Mouse (Mus musculus) cerebellum, adult 2 months (tissue): Measurements from ENCODE around the gene Elk3. TPM values are rescaled to one million over a fixed set of nuclear protein-coding genes. Genes with fewer than 3 reads are reported as not detected.
A peak's percentile ranks its signal among the peaks of the same experiment; 100 is the strongest.

Experiments
- DNase-seq, 2 experiments: peaks; one replicate each; pipeline ENCODE4 v3.0.0; 2021
- H3K27ac ChIP-seq: fragments of 200-500 bp; 2 replicates; pipeline ENCODE4 v1.5.1; 2012; ENCODE audit warnings: low read length, control low read depth, inconsistent platforms; ENCODE audit not compliant: insufficient read depth
- H3K27me3 ChIP-seq: fragments of 200-500 bp; 2 replicates; pipeline ENCODE4 v1.6.1; 2012; ENCODE audit warnings: inconsistent platforms, mild to moderate bottlenecking, low read length, moderate library complexity; ENCODE audit not compliant: control insufficient read depth, insufficient read depth
- H3K4me1 ChIP-seq: fragments of 200-500 bp; 2 replicates; pipeline ENCODE4 v1.6.1; 2011; ENCODE audit warnings: low read length; ENCODE audit not compliant: control insufficient read depth, insufficient read depth
- H3K4me3 ChIP-seq: fragments of 200-500 bp; replicated peaks from 2 replicates; pipeline ENCODE3; 2011; ENCODE audit warnings: mild to moderate bottlenecking, low read depth, low read length, control low read depth; ENCODE audit not compliant: insufficient read depth
- CTCF ChIP-seq: fragments of 200-500 bp; IDR thresholded peaks from 2 replicates; pipeline ENCODE4 v1.5.1; 2011; ENCODE audit warnings: low read depth, mild to moderate bottlenecking, control low read depth, low read length, moderate library complexity, borderline replicate concordance; ENCODE audit not compliant: insufficient read depth
- POLR2A ChIP-seq: fragments of 200-500 bp; IDR thresholded peaks from 2 replicates; pipeline ENCODE4 v1.6.1; 2011; ENCODE audit warnings: low read length, control low read depth, borderline replicate concordance; ENCODE audit not compliant: insufficient read depth
- WGBS: fragments of 180-500 bp; shearing (Covaris S2); methylation state at CpG from one replicate; pipeline ENCODE4 v1.1.7; 2018; 5-methylcytosine and 5-hydroxymethylcytosine counted together
- polyA plus RNA-seq: library from polyadenylated mRNA; depleted of rRNA; stranded (reverse); fragments of >200 nt; gene quantifications from 2 replicates; pipeline ENCODE4 v1.2.3, GENCODE M21; 2012

The Elk3 gene
- polyA plus RNA-seq, 1 experiment = 5.9 TPM

- WGBS = 96% methylated on average over 8 of the region's 8 CpGs
- no peak overlapping the region for H3K27ac ChIP-seq
- no peak overlapping the region for H3K4me3 ChIP-seq
- H3K27me3 ChIP-seq = no peaks in the 10 kb centered on the region
- DNase-seq = no peak
- no peak for TF ChIP-seq POLR2A
- no peak for TF ChIP-seq CTCF
- H3K4me1 ChIP-seq = peaks cover 3% of the 10 kb centered on the region; the same call in 1 of the 2 replicates
These were observed 15.8 kb upstream of the Elk3 start for GRCm38 (mm10) chr10:93326741-93327100.

- no peak for DNase-seq
- WGBS = 95% methylated on average over 12 of the region's 12 CpGs
These were observed 15.1 kb upstream of the Elk3 start for GRCm38 (mm10) chr10:93325804-93326740.

GRCm38 (mm10) chr10:93325369-93325768, 14.4 kb upstream of the Elk3 start:
- 91% methylated on average over 3 of the region's 3 CpGs for WGBS
- Histone ChIP-seq H3K4me1 (peaks cover 3% of the 10 kb centered on the region; the same call in 1 of the 2 replicates), H3K4me3 (no peak overlapping the region), H3K27me3 (no peaks in the 10 kb centered on the region), H3K27ac (no peak overlapping the region)
- no peak for TF ChIP-seq POLR2A
- TF ChIP-seq CTCF = no peak
- DNase-seq = no peak

More at GRCm38 (mm10) chr10:93325804-93326740, 15.1 kb upstream of the Elk3 start:
- Histone ChIP-seq H3K4me3 (no peak overlapping the region), H3K27me3 (no peaks in the 10 kb centered on the region), H3K27ac (no peak overlapping the region), H3K4me1 (peaks cover 3% of the 10 kb centered on the region; the same call in 1 of the 2 replicates)
- no peak for TF ChIP-seq CTCF
- TF ChIP-seq POLR2A = no peak

DNA sequence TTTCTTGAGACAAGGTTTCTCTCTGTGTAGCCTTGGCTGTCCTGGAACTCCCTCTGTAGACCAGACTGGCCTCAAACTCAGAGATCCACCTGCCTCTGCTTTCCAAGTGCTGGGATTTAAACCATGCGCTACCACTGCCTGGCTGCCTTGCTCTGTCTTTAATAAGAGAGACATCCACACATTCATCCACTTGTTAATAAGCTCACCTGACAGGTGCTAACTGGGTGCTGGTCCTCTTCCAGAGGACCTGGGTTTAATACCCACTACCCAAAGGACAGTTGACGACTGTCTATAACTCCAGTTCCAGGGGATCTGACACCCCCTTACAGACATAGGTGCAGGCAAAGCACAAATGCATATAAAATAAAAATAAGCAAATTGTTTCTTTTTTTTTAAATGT, 13.5 kb upstream of the Elk3 start:
- H3K27ac ChIP-seq = no peak overlapping the region
- H3K4me3 ChIP-seq = no peak overlapping the region
- no peak for DNase-seq
- no peaks in the 10 kb centered on the region for H3K27me3 ChIP-seq
- peaks cover 3% of the 10 kb centered on the region; the same call in 1 of the 2 replicates for H3K4me1 ChIP-seq
- 86% methylated on average over 2 of the region's 2 CpGs for WGBS
- TF ChIP-seq POLR2A = no peak
- no peak for TF ChIP-seq CTCF

- Histone ChIP-seq H3K4me1 (peaks cover 3% of the 10 kb centered on the region; the same call in 1 of the 2 replicates), H3K27me3 (no peaks in the 10 kb centered on the region), H3K27ac (no peak overlapping the region), H3K4me3 (no peak overlapping the region)
- TF ChIP-seq POLR2A = no peak
- no peak for TF ChIP-seq CTCF
- no peak for DNase-seq
- 100% methylated on average over 2 of the region's 2 CpGs for WGBS
These were observed 12.7 kb upstream of the Elk3 start for GRCm38 (mm10) chr10:93323659-93324058.

DNA sequence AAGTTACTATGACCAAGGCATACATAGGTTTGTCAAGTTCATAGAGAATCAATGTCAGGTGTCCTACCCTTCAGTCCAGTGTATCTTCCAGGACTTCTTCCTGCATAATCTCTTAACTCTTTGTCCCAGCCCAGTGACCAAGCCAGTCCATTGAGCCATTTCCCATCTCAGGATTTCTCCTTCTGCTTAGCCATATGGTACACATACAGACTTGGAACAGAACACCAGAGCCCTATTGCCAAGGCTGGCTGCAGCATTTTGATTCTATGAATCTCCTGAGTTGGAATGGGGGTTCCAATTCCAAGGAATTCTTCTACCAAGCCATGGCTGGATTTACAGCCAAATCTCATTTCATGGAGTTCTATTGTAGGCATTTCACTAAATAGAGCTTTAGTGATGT, 10.8 kb upstream of the Elk3 start:
- no peaks in the 10 kb centered on the region; the same call in 1 of the 2 replicates for H3K27me3 ChIP-seq
- no peak for TF ChIP-seq POLR2A
- TF ChIP-seq CTCF = no peak
- H3K4me3 ChIP-seq = no peak overlapping the region
- peak; percentile 29 to 81 for DNase-seq
- no peak overlapping the region for H3K27ac ChIP-seq
- H3K4me1 ChIP-seq = peaks cover 3% of the 10 kb centered on the region; the same call in 1 of the 2 replicates

- H3K27ac ChIP-seq = no peak overlapping the region
- H3K27me3 ChIP-seq = no peaks in the 10 kb centered on the region; the same call in 1 of the 2 replicates
- WGBS = 96% methylated on average over 4 of the region's 4 CpGs
- no peak for DNase-seq
- H3K4me3 ChIP-seq = no peak overlapping the region
- TF ChIP-seq CTCF (no peak), POLR2A (no peak)
- peaks cover 3% of the 10 kb centered on the region; the same call in 1 of the 2 replicates for H3K4me1 ChIP-seq
These were observed 9.2 kb upstream of the Elk3 start for GRCm38 (mm10) chr10:93320148-93320547.

- TF ChIP-seq CTCF (no peak), POLR2A (no peak)
- DNase-seq = no peak
- H3K4me3 ChIP-seq = no peak overlapping the region
- no peak overlapping the region for H3K27ac ChIP-seq
- no peaks in the 10 kb centered on the region; the same call in 1 of the 2 replicates for H3K4me1 ChIP-seq
- H3K27me3 ChIP-seq = no peaks in the 10 kb centered on the region; the same call in 1 of the 2 replicates
- WGBS = 90% methylated on average over 7 of the region's 7 CpGs
These were observed 8.7 kb upstream of the Elk3 start for GRCm38 (mm10) chr10:93319526-93320063.
